Mouse (Mus musculus) forebrain, embryonic 11.5 days (tissue): Measurements from ENCODE around the gene B3gnt9. TPM values are rescaled to one million over a fixed set of nuclear protein-coding genes. Genes with fewer than 3 reads are reported as not detected.

ENCODE experiments used
- ATAC-seq: fragments of 200-750 bp; cut with Nextera tagmentation; replicated peaks from 2 replicates; pipeline ENCODE4 v1.8.0; 2017; ENCODE audit warnings: moderate TSS enrichment; ENCODE audit not compliant: low FRiP score
- DNase-seq: peaks from one replicate; pipeline ENCODE4 v3.0.0-alpha.2; 2017; ENCODE audit warnings: low spot score
- H3K27ac ChIP-seq: fragments of 300-500 bp; sonication (generic); 2 replicates; pipeline ENCODE4 v1.5.1; 2014; ENCODE audit warnings: low read depth, low read length
- H3K27me3 ChIP-seq: fragments of 300-500 bp; sonication (generic); 2 replicates; pipeline ENCODE4 v1.6.1; 2014; ENCODE audit warnings: mild to moderate bottlenecking, low read length, mixed read lengths; ENCODE audit not compliant: control insufficient read depth, insufficient read depth
- H3K36me3 ChIP-seq: fragments of 300-500 bp; sonication (generic); 2 replicates; pipeline ENCODE4 v1.6.1; 2014; ENCODE audit warnings: mild to moderate bottlenecking, low read length, moderate library complexity, mixed read lengths; ENCODE audit not compliant: control insufficient read depth, insufficient read depth
- H3K4me1 ChIP-seq: fragments of 300-500 bp; sonication (generic); replicated peaks from 2 replicates; pipeline ENCODE4 v1.6.1; 2014; ENCODE audit warnings: low read length, mixed read lengths; ENCODE audit not compliant: control insufficient read depth, insufficient read depth
- H3K4me2 ChIP-seq: fragments of 300-500 bp; sonication (generic); 2 replicates; pipeline ENCODE4 v1.6.1; 2014; ENCODE audit warnings: low read depth, mild to moderate bottlenecking, low read length, moderate library complexity, mixed read lengths; ENCODE audit not compliant: severe bottlenecking
- H3K4me3 ChIP-seq: fragments of 300-500 bp; sonication (generic); 2 replicates; pipeline ENCODE4 v1.5.1; 2014; ENCODE audit warnings: low read depth, low read length
- H3K9ac ChIP-seq: fragments of 300-500 bp; sonication (generic); 2 replicates; pipeline ENCODE4 v1.6.1; 2014; ENCODE audit warnings: low read length
- H3K9me3 ChIP-seq: fragments of 300-500 bp; sonication (generic); 2 replicates; pipeline ENCODE4 v1.6.1; 2016; ENCODE audit warnings: low read length, mixed read lengths; ENCODE audit not compliant: control insufficient read depth
- WGBS: fragments of 180-500 bp; shearing (Covaris S2); extraction: QIAGEN DNeasy Blood & Tissue Kit; methylation state at CpG from one replicate; pipeline ENCODE4 v1.1.7; 2014; 5-methylcytosine and 5-hydroxymethylcytosine counted together
- polyA plus RNA-seq: library from polyadenylated mRNA; unstranded; fragments of >200 nt; fragmentation: Nextera tagmentation; extraction: Ambion mirVana; gene quantifications from 2 replicates; pipeline ENCODE4 v1.2.1, GENCODE M21; 2014

B3gnt9 gene
- 2.9 and 4.3 TPM in 2 replicates for polyA plus RNA-seq

DNA sequence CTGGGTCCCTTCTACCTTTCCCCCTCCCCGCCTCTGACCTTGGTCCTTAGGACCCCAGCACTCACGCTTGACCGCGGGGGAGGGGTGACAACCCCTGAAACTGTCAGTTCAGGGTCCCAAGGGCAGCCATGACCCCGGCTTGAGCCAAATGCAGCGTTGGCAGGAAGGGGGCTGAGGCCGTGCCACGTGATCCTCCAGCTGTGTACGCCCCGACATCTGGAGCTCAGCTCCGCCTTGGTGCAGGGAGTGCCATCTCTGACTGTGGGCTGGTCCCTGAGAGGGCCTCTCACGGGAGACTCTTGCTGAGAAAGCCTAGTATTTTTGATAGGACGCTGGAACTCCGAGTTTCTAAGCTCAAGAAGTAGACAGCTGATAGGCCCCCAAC lies at the start of gene B3gnt9:
TSS of gene B3gnt9 (minus strand) at position 188 of the 385 bp plus-strand sequence.
- DNase-seq (peak; percentile 70), ATAC-seq (peak; percentile 24)
- no peaks in the 10 kb centered on the region for H3K9me3 ChIP-seq

DNA sequence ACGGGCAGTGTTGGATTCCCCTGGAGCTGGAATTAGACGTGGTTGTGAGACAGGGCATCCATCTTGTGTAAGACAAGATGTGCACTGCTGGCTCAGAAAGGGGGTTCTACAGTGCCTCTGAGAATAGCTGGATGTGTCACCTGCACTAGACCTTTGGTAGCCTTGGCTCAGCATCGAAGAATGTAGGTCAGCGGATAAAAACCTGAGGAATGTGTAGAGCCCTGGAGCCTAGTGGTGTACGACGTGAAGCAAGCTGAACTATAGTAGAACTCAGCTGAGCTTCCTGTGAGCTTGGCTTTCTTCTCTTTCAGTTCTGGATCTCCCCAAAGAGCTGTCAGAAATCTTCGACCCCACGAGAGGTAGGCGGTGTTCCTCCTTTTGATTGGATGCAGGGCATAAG lies 48.9 kb upstream of the B3gnt9 start:
- DNase-seq (no peak), ATAC-seq (no peak)
- no peaks in the 10 kb centered on the region for H3K27me3 ChIP-seq
- H3K4me3 ChIP-seq: no peak overlapping the region
- WGBS: 85% methylated on average over 9 of the region's 9 CpGs
- peaks cover 8% of the 10 kb centered on the region for H3K4me1 ChIP-seq
- H3K27ac ChIP-seq: no peak overlapping the region
- no peak overlapping the region for H3K4me2 ChIP-seq
- H3K9ac ChIP-seq: no peak overlapping the region
- no peaks in the 10 kb centered on the region for H3K9me3 ChIP-seq
- peaks cover 21% of the 10 kb centered on the region for H3K36me3 ChIP-seq

More for the DNA sequence above, at the start of gene B3gnt9:
- Histone ChIP-seq H3K27ac (no peak within 1 kb of the TSS), H3K36me3 (no peaks in the 10 kb centered on the region; the same call in 1 of the 2 replicates), H3K4me2 (peak within 1 kb of the TSS; percentile 100), H3K9ac (peak within 1 kb of the TSS; percentile 71), H3K27me3 (peaks cover 36% of the 10 kb centered on the region), H3K4me1 (peaks cover 13% of the 10 kb centered on the region), H3K4me3 (peak within 1 kb of the TSS; percentile 51)
- WGBS: 1% methylated on average over 14 of the region's 14 CpGs

DNA sequence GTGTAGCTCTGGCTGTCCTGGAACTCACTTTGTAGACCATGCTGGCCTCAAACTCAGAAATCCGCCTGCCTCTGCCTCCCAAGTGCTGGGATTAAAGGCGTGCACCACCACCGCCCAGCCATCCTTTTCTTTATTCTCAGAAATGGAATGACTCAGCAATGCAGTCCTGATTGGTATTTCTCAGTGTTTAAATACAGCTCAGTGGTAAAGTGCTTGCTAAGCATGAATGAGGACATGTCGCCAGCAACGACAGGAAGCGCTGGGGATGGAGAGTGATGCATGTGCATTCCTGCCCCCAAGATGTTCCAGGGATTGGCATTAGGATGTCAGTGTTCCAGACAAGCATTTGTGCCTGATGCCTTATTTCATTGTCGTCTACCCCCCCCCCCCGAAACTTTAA lies 48.4 kb upstream of the B3gnt9 start:
- 88% methylated on average over 8 of the region's 8 CpGs for WGBS
- Histone ChIP-seq H3K4me1 (peaks cover 13% of the 10 kb centered on the region), H3K4me2 (no peak overlapping the region), H3K4me3 (no peak overlapping the region), H3K9me3 (no peaks in the 10 kb centered on the region), H3K9ac (no peak overlapping the region), H3K36me3 (peaks cover 21% of the 10 kb centered on the region), H3K27ac (no peak overlapping the region), H3K27me3 (no peaks in the 10 kb centered on the region)
- ATAC-seq: no peak
- no peak for DNase-seq

DNA sequence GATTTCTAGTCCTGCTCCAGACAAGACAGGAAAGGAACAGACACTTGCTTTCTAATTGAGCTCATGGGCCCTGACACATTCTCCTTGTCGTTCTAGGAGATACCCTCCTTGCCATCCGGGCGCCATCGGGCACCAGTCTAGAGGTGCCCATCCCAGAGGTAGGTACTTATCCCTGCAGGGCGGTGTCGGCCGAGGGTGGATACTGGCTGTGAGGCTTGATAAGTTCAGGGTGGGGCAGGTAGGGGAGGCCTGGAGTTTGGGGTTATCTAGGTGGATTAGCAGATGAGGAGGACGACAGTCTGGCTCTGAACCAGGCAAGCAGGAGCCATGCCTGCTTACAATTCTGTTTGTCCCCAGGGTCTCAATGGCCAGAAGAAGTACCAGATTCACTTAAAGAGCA lies 45.0 kb upstream of the B3gnt9 start:
- Histone ChIP-seq H3K4me3 (no peak overlapping the region), H3K9me3 (no peaks in the 10 kb centered on the region), H3K4me1 (peaks cover 10% of the 10 kb centered on the region), H3K36me3 (peaks cover 15% of the 10 kb centered on the region), H3K27me3 (no peaks in the 10 kb centered on the region), H3K4me2 (no peak overlapping the region), H3K27ac (no peak overlapping the region), H3K9ac (no peak overlapping the region)
- WGBS: 97% methylated on average over 8 of the region's 8 CpGs
- ATAC-seq (no peak), DNase-seq (no peak)

DNA sequence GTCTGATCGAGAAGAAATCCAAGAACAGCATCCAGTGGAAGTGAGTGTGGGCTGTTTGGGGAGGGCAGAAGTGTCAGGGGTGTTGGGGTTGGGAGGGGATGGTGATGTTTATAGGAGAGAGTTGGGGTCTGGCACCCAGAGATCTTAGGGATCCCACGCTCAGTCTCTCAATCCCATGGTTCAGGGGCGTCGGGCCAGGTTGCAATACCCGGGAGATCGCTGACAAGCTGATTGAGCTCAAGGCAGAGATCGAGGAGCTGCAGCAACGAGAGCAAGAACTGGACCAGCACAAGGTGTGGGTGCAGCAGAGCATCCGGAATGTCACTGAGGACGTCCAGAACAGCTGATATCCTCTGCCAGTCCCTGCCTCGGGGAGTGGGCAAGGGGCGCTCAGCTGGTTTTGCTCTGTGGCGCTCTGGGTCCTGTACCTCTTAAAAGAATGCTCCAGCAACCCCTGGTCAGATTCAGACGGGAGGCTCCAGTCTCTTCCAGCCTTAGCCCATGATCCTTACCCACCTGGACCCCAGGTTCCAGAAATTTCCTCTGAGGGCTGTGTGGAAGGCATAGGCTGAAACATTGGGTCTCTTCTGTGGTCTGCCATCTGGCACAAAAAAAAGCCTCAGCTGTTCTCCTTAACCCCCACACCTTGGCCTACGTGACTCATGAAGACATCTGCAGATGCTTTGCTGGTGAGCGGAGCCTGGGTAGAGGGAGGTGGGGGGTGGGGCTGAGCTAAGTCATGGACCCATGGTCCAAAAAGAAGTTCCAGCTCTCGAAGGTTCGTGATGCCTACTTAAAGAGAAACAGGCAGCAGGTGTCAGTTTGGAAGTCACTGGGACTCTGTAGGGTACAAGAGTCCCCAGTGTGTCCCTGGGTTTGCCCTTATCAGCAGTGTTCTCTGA lies 43.6 kb upstream of the B3gnt9 start:
- Histone ChIP-seq H3K4me1 (peaks cover 10% of the 10 kb centered on the region), H3K27ac (no peak overlapping the region), H3K4me2 (peak overlapping the region; percentile 94), H3K27me3 (no peaks in the 10 kb centered on the region), H3K36me3 (peaks cover 15% of the 10 kb centered on the region), H3K4me3 (peak overlapping the region; percentile 98), H3K9ac (peak overlapping the region; percentile 93), H3K9me3 (no peaks in the 10 kb centered on the region)
- ATAC-seq (no peak), DNase-seq (no peak)
- 63% methylated on average over 18 of the region's 18 CpGs for WGBS

DNA sequence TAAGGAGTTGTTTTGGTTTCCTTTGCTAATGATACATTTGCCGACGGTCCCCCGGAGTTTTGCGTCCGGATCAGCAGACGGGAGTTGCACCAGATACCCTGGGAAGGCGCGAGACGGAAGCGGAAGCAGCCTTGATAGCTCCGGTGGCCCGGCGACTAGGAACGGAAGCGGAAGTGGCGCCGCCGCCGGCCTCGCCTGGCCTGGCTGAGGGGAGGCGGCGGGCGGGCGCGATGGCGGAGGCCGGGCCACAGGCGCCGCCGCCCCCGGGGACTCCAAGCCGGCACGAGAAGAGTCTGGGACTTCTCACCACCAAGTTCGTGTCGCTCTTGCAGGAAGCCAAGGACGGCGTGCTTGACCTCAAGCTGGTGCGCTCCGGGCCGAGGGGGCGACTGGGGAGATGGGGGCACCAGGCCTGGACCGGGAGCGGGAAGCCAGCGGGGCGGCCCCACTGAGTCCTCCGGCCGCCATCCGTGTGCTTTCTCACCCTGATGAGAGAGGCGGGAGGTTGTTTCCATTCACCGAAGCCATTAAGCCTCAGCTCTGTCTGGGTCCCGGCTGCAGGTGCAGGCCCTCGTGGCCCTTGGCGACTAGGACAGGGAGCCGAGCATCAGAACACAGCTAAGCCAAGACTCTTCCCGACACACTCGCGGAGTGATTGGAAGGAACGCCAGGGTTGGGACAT lies 42.7 kb upstream of the B3gnt9 start, which contains the start of gene E2f4:
TSS of gene E2f4 (plus strand) at position 153 of the 682 bp plus-strand sequence.
- H3K27me3 ChIP-seq: no peaks in the 10 kb centered on the region
- H3K4me2 ChIP-seq: peak within 1 kb of the TSS; percentile 94
- H3K4me3 ChIP-seq: peak within 1 kb of the TSS; percentile 98
- under 1% methylated on average over 58 of the region's 58 CpGs for whole genome bisulfite sequencing
- H3K36me3 ChIP-seq: peaks cover 15% of the 10 kb centered on the region
- peak; percentile 94 for DNase-seq
- peak within 1 kb of the TSS; percentile 93 for H3K9ac ChIP-seq
- H3K9me3 ChIP-seq: no peaks in the 10 kb centered on the region
- peak within 1 kb of the TSS; percentile 28 for H3K27ac ChIP-seq
- H3K4me1 ChIP-seq: peaks cover 10% of the 10 kb centered on the region
- peak; percentile 92 for ATAC-seq

DNA sequence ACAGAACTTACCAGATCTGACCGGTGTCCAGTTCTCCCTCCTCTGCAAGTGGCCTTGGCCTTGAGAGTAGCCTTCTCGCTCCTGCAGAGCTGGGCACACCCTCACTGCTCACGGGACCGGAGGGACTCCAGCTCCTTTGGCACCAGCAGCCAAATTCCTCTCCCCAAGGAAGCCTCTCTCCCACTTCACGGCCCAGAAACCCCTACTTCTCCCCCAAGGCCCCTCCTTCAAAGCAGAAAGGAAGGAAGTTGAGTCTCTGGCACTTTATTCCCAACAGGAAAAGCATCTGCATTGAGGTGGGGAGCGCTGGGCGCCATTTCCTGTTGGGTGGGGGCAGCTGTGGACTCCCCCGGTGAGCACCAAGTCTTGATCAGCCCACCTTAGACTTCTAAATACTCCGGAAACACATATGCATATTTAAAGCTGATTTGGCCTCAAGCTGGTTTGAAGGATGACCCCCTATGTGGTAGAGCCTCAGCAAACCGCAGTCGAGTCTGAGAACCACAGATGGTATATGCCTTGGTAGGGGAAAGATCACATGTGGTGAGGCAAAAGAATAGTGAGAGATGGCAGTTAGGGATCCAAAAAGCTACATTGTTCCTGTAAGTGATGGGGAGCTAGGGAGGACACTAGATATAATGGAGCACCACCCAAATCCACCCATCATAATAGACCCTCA lies 41.1 kb upstream of the B3gnt9 start, which contains the start of gene Exoc3l:
TSS of gene Exoc3l (minus strand) at position 207 of the 679 bp plus-strand sequence.
- DNase-seq: no peak
- no peaks in the 10 kb centered on the region for H3K9me3 ChIP-seq
- no peak within 1 kb of the TSS for H3K4me3 ChIP-seq
- H3K27me3 ChIP-seq: no peaks in the 10 kb centered on the region
- H3K4me2 ChIP-seq: peak within 1 kb of the TSS; percentile 94; the same call in 1 of the 2 replicates
- peaks cover 10% of the 10 kb centered on the region for H3K4me1 ChIP-seq
- H3K9ac ChIP-seq: no peak within 1 kb of the TSS
- WGBS: 77% methylated on average over 11 of the region's 11 CpGs
- no peak within 1 kb of the TSS for H3K27ac ChIP-seq
- ATAC-seq: no peak
- H3K36me3 ChIP-seq: peaks cover 6% of the 10 kb centered on the region

DNA sequence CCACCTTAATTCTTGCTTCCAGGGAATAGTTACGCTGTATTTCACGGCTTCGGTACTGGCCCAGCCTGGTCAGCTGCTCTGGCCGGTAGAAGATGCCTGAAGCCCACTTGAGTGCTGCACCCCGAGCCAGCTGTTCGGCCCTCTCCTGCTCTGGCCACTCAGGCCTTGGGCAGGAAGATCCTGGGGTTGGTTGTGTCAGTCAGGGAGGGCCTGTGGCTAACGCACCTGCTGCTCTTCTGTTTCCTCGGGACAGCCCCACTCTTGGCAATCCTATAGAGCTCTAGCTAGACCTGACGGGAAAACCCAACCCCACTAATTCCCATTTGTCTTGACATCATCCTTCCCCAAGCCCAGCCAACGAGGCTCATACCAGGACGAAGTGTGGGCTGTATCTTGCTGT lies 40.3 kb upstream of the B3gnt9 start:
- Histone ChIP-seq H3K27ac (no peak overlapping the region), H3K36me3 (peaks cover 1% of the 10 kb centered on the region; the same call in 1 of the 2 replicates), H3K4me1 (peaks cover 14% of the 10 kb centered on the region), H3K4me3 (no peak overlapping the region), H3K4me2 (no peak overlapping the region), H3K9ac (no peak overlapping the region), H3K9me3 (no peaks in the 10 kb centered on the region), H3K27me3 (peaks cover 7% of the 10 kb centered on the region)
- ATAC-seq (no peak), DNase-seq (peak; percentile 45)
- 73% methylated on average over 11 of the region's 11 CpGs for WGBS
